Mouse (Mus musculus) heart, postnatal 0 days (tissue): ENCODE measurements around the gene Ppp1r36.

Source experiments
- CTCF ChIP-seq: IDR thresholded peaks from 2 replicates; pipeline ENCODE4 v1.5.1; 2016; ENCODE audit warnings: antibody characterized with exemption, control low read depth, low read depth
- EP300 ChIP-seq: IDR thresholded peaks from 2 replicates; pipeline ENCODE4 v1.6.1; 2016; ENCODE audit warnings: antibody characterized with exemption, low read depth

GRCm38 (mm10) chr12:76409166-76409565 is 8.2 kb upstream of the Ppp1r36 start:
- TF ChIP-seq CTCF (no peak), EP300 (no peak)
